Mouse (Mus musculus) layer of hippocampus, postnatal 10 days (tissue): Measurements from ENCODE around the gene Bet1l. TPM values are rescaled to one million over a fixed set of nuclear protein-coding genes. Genes with fewer than 3 reads are reported as not detected.
A peak's percentile ranks its signal among the peaks of the same experiment; 100 is the strongest.

Experiments used
- DNase-seq, 2 experiments: peaks; one replicate each; pipeline ENCODE4 v3.0.0; 2021; ENCODE audit warnings: low spot score in 2 of 2
- total RNA-seq, 2 experiments: library from RNA; stranded (reverse); gene quantifications; 2 replicates each; pipeline ENCODE4 v1.2.3; 2021

The Bet1l gene
- total RNA-seq, 2 experiments from 2014 or later: 27.2 to 28.1 TPM

GRCm38 (mm10) chr7:140859997-140860396 lies 2.6 kb upstream of the Bet1l start:
- no peak for DNase-seq

- no peak for DNase-seq
These were observed 1.4 kb upstream of the Bet1l start for GRCm38 (mm10) chr7:140858746-140859145.

- peak; percentile 82 to 85 for DNase-seq
These were observed 410 bp downstream of the Bet1l start, which contains the start of gene Ric8a for GRCm38 (mm10) chr7:140856785-140857549. Gene Ric8a, plus strand, starts transcription at chr7:140856957.

GRCm38 (mm10) chr7:140855860-140856784 lies 1.3 kb downstream of the Bet1l start, which contains the start of gene Gm45785:
Gene Gm45785, minus strand, starts transcription at chr7:140856331.
- DNase-seq: peak; percentile 72 to 76

GRCm38 (mm10) chr7:140855181-140855580 lies 2.2 kb downstream of the Bet1l start:
- DNase-seq: no peak

- DNase-seq: no peak
These were observed 2.9 kb downstream of the Bet1l start for GRCm38 (mm10) chr7:140854483-140854882.

GRCm38 (mm10) chr7:140853386-140853785 lies 4.0 kb downstream of the Bet1l start:
- no peak for DNase-seq

GRCm38 (mm10) chr7:140851916-140852315 lies 5.5 kb downstream of the Bet1l start:
- no peak for DNase-seq

- DNase-seq: no peak
These were observed 8.8 kb downstream of the Bet1l start for GRCm38 (mm10) chr7:140848591-140848990.

- DNase-seq: peak in 1 of 2 experiments; percentile 63
These were observed 9.4 kb downstream of the Bet1l start, which contains the start of gene Odf3 for GRCm38 (mm10) chr7:140847755-140848580. Gene Odf3, plus strand, starts transcription at chr7:140847805.

GRCm38 (mm10) chr7:140846676-140847075 lies 10.7 kb downstream of the Bet1l start:
- DNase-seq: no peak

- DNase-seq: no peak
These were observed 11.7 kb downstream of the Bet1l start for GRCm38 (mm10) chr7:140845683-140846082.

- peak; percentile 96 to 97 for DNase-seq
These were observed 12.3 kb downstream of the Bet1l start, which contains the start of gene Scgb1c1 for GRCm38 (mm10) chr7:140844905-140845665. Gene Scgb1c1, plus strand, starts transcription at chr7:140845547.

GRCm38 (mm10) chr7:140843806-140844205 lies 13.6 kb downstream of the Bet1l start:
- DNase-seq: no peak

- DNase-seq: no peak
These were observed 16.3 kb downstream of the Bet1l start for GRCm38 (mm10) chr7:140840750-140841735.

- DNase-seq: no peak
These were observed 17.8 kb downstream of the Bet1l start for GRCm38 (mm10) chr7:140839556-140839955.

GRCm38 (mm10) chr7:140836243-140837115 lies 20.9 kb downstream of the Bet1l start:
- no peak for DNase-seq

- DNase-seq: no peak
These were observed 21.7 kb downstream of the Bet1l start for GRCm38 (mm10) chr7:140835758-140836087.
